Mouse (Mus musculus): ENCODE data around the gene Cyb561.

Cyb561 gene

DNA sequence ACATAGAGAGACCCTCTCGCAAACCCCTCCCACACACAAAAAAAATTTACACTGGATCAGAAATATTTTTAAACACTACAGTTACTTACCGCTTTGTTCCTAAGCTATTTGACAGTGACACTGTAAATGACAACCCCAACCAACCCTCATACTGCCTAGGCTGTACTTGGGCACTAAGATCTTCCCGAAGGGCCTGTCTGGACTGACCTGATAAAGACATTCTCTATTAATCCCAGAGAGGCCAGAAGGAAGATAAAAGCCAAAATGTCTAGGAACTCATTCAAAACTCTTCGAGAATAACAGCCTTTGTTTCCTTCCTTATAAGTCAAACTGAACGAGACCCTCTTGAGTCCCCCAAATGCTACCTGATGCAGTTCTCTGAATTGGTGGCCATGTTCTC lies 31.9 kb downstream of the Cyb561 start:
- DNase-seq (ENCODE audit: low spot score in 2 of 2), result no peak

DNA sequence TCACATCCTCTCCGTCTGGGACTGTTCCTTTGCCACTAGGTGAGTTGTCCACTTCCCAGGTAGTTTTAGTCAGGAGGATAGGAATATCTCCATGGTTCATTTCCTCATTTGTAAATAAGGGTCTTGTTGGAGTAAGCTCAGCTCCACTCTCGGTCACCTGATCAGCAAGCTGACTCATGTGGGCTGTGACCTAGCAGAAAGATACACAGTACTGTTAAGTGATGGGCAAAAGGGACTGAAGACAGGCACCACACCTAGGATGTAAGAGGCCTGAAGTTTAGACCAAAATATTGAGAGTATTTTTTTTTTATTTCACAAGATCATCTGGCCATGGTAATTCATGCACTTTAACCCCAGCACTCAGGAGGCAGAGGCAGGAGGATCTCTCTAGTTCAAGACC lies 32.3 kb downstream of the Cyb561 start:
- DNase-seq (ENCODE audit: low spot score in 2 of 2), result no peak

DNA sequence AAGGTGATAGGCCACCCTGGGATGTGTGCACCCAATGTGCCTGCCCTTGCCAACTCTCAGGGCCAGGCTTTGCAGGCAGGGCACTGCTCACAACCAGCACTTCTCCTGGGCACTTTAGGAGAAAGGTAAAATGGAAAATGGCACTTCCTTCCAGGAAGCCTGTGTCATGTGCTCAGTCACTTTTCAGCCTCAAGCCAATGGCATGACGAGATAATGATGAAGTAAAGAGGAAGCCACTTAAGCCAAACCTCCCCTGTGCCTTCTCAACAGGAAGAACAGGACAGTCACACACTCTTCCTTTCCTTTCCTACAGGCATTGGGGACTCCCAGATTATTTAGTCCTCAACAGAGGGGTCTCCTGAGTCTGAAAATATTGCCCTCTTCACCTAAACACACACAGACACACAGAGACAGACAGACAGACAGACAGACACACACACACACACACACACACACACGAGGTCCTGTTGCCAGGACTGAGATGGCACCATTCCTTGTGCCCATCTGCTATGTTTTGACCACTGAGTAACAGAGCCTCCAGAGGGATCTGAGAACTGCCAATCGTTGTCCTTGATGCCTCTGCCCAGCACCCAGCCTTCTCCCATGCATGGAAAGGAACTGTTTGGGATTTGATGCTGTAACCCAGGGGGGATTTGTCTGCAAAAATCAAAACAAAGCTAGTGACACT lies 32.9 kb downstream of the Cyb561 start:
- no peak for DNase-seq (ENCODE audit: low spot score in 2 of 2)

DNA sequence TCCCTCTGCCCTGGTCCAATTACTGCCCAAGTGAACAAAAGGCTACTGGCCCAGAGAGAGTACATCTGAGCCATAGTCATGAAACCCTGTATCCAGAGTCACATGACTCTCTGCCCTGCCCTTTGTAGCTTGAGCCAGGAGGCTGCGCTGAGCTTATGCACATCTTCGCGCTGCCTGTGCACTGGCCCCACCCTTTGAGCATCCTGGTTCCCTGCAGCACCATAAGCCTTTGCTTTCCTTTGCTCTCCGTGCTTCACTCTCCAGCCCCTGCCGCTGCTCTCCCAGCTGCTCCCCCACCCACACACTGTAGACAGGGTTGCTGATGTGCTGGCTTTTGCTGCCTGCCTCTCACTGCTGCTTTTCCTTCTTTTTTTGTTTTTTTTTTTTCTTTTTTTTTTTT lies 39.6 kb downstream of the Cyb561 start:
- no peak for DNase-seq (ENCODE audit: low spot score in 2 of 2)

DNA sequence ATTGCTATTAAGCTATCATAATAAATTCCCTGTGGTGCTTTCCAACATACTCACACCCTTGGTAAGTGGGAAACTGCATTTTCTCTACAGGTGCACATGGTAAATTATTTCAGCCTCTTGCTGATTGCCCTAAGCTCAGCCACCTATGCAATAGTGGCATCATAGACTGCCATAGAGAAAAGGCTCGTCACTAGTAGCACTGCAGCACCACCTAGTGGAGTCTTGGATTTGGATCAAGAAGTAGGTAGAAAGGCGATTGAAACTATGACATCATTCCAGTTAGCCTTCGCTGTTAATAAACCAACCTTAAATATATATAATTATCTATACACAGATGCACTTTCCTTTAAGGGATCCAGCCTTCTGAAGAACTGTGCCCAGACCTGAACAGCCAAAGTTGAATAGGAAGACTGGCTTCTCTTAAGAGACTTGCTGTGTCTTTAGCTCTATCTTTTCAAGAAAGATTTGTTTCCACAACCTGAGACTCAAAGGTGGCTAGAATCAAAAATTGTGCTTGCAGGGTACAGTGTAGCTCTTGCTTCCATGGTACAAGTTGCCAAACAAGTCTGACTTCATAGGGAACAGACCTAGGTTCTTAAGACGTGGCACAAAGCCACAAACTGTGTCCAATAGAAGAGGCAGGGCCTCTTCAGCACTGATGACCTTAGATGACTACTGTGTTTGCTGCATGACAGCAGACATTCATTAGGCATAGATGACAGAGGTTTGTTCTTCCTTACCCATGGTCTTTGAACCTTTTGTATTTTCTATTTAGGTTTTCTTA lies 41.4 kb downstream of the Cyb561 start:
- peak; percentile 59 to 78 for DNase-seq (ENCODE audit: low spot score in 2 of 2)

DNA sequence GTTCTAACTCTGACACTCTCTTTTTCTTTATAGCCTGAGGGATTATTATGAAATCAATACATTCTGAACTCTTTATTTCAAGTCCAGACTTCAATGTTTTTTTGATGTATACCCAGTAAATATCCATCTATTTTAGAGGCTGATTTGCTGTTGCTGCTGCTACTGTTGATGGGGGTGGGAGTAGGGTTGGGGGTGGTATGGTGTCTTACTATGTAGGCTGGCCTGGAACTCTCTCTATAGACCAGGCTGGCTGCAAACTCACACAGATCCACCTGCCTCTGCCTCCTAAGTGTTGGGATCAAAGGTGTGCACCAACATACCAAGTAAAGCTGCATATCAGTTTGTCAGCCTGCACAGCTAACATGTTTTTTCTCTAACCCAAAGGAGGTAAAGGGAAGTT lies 42.0 kb downstream of the Cyb561 start:
- no peak for DNase-seq (ENCODE audit: low spot score in 2 of 2)

DNA sequence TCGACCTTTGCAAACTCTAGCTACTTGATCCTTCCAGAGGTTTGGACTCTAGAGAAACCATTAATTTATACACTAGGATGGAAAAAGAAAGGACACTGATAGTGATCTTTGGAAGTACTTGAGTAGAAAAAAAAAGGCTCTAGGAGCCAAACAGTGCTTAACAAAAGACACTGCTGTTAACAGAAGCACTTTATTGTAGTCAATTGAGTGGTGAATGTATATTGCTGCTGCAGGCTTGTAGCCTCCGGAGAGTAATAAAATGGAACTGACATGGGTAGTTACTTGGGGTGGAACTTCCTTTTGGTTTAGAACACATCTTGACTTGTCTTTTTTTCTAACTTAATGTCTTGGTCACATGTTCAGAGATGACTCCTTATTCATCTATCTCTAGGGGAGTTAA lies 43.5 kb downstream of the Cyb561 start:
- DNase-seq (ENCODE audit: low spot score in 2 of 2), result no peak

DNA sequence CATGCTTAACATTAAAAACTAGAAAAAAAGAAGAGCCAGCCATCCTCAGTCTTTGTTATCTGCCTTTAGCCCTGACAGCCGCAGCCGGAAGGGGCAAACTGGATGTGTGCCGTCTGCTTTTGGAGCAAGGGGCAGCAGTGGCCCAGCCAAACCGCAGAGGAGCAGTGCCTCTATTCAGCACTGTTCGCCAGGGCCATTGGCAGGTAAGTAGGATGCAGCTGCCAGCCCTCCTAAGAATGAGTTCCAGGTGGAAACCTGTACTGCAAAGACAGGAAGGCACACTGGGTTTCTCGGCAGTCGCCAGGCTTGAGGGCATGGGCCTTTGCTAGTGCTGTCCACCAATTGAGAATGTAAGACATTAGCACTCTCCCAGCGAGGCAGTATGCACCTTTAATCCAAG lies 44.2 kb downstream of the Cyb561 start:
- no peak for DNase-seq (ENCODE audit: low spot score in 2 of 2)

DNA sequence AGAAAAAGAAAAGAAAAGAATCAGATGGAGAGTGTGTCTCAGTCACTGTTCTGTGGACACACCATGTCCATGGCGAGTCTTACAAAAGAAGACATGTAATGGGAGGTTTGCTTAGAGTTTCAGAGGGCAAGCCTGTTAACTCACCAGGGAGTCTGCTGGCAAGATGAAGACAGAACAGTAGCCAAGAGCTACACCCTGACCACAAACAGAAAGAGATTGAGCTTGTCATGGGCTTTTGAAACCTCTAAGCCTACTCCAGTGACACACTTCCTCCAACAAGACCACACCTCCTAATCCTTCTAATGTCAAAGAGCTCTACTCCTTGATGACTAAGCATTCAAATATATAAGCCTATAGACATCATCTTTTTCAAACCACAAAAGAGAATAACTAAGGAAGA lies 45.8 kb downstream of the Cyb561 start:
- no peak for DNase-seq (ENCODE audit: low spot score in 2 of 2)

DNA sequence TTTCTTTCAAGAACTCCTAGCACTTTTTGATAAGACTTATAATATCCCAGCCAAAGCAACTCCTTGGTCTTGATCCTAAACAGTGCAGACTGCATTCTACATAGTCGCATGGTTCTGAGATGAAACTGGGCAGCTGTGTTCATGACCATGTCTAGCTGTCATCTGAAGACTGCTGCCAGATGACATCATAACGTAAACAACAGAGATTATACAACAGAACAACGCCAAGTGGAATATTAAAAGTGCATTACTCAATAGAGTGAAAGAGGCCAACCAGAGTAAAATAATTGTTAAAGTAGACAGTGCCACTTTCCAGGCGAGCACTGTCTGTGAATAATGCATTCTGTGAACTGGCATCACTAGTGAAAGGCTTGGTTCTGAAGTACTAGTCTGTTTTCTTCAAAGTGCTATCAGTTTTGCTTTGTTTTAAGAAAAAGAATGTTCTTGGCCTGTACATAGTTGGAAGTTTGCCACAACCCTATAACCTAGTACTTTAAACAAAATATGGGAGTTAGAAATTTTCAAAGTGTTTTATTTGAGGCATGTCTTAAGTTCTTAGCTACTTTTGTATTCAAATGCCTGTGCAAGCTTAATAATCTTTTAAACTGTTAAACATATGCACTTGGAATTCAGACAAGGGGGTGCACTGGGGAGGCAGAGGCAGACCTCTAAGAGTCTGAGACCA lies 47.5 kb downstream of the Cyb561 start:
- no peak for DNase-seq (ENCODE audit: low spot score in 2 of 2)

DNA sequence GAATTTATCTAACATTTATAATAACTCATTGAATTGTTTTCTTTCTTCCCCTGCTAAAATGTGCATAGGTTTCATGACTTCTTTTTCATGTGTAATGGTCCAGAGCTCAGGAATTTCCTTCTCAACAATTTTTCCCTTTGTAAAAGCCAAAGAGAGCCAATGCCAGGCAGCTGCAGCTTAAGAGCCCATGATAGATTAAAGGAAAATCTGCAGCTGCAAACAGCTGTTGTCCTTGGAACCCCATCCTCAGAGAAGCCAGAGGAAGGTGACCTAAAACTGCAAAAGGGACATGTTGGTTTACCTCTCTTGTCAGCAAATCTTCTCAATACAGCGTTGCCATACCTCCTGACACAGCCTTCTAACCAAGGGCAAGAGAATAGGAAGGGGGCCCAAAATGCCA lies 50.2 kb downstream of the Cyb561 start:
- DNase-seq (ENCODE audit: low spot score in 2 of 2), result no peak

DNA sequence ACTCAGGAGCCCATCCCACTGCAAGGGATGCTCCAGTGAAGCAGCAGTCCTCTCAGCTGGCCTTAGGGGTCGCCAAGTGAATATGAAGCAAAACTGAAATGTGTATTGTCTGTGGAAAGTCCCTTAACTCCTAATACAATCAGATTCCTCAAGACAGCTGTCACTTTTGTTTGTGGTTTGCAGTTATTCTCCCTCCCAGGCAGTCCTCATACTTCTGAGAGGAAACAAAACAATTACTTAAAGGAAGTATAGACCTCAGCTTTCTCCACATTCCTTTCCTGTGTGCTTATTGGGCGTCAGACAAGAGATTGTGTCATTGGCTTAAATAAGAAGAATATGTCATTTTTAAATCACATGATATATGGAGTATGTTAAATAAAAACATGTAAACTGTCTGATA lies 51.6 kb downstream of the Cyb561 start:
- DNase-seq (ENCODE audit: low spot score in 2 of 2), result no peak

DNA sequence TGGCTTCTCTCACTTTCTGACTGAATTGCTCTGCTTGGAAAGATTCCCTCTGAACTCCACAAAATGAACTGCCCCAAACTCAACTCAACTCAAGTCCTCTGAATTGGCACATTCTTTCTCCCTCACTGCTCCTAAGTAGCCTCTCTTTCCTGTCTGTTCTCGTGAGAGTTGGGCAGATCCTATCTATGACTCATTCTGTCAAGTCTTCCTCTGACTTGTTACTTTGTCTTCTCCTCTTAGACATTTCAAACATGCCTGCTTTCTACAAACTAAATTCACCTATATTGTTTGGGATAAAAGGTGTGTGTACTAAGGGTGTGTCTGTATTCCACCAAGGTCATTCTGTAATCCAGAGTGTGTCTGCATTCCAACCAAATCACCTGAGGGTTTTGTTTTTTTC lies 54.0 kb downstream of the Cyb561 start:
- no peak for DNase-seq (ENCODE audit: low spot score in 2 of 2)

DNA sequence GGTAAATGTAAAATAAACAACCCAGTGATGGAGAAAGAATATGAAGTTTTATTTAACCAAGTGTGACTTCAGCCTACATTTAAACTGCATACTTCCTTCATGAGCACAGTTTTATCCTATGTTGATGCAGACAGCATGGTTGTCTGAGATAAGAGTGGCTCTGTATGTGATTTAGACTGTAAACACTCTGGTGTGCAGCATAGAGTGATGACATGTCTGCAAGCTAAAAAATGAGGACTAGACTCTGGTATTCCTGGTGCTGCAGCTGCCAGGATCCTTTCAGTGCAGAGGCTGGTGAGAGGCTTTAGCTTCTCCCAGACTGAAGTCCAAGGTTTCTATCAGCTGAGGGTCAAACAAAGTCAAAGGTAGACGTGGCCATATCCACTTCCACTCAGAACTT lies 65.9 kb downstream of the Cyb561 start:
- no peak for DNase-seq (ENCODE audit: low spot score in 2 of 2)

DNA sequence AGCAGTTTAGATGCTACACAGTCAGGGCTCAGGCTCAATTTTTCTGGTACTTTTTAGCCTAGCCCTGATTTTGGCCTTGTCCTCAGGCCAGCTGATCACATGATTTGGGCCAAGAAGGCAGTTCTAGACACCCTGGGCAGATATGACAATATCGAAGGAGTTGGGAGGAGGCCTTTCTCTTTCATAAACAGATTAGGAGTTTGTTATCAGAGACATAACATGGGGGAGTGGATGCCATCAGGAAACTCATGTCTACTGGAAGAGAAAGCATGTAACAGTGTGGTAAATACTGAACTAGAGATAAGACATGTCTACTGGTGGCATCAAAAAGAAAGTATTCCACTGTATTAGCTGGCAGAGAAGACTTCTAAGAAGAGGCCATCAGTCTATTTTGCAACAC lies 67.6 kb downstream of the Cyb561 start:
- DNase-seq (ENCODE audit: low spot score in 2 of 2), result no peak

Measured in spleen, postnatal 4 days (tissue).